Mouse (Mus musculus) natural killer cell, adult 2 months (primary cell): Measurements from ENCODE around the gene Zdhhc14.

Experiments
- DNase-seq, 2 experiments: peaks; one replicate each; pipeline ENCODE4 v3.0.0; 2022; ENCODE audit warnings: low spot score in 2 of 2

Gene Zdhhc14

DNA sequence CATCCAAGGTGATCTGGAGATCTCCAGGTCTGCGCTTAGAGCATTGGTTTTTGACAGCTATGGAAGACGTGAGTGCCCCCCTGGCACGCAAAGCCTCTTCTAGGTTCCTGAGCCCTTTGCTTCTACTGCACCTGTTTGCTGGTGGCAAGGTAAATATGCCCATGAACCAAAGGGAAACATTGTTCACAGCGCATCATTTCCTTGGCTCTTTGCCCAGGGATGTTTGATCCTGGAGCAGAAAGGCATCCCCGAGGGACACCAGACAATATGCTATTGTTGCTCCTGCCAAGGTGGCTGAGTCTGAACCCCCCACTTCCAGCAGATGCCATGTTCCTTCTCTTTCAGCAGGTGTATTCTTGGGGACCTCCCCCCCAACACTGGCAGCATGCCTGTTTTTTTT, 61.2 kb downstream of the Zdhhc14 start:
- DNase-seq, result no peak

DNA sequence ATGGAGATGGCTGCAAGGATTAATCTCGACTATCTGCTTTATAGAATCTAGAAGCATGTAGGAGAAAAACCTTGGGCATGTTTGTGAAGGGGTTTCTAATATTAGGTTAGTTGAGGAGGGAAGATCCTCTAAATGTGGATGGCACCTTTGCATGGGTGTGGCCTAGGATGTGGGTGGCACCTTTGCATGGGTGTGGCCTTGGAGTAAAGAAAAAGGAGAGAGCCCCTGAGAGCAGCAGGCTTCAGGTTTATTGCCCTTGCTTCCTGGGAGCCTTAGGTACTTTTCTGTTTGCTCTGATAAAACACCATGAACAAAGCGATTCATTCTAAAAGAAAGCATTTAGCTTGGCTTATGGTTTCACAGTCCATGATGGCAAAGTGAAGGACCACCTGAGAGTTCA, 62.2 kb downstream of the Zdhhc14 start:
- DNase-seq, result no peak

DNA sequence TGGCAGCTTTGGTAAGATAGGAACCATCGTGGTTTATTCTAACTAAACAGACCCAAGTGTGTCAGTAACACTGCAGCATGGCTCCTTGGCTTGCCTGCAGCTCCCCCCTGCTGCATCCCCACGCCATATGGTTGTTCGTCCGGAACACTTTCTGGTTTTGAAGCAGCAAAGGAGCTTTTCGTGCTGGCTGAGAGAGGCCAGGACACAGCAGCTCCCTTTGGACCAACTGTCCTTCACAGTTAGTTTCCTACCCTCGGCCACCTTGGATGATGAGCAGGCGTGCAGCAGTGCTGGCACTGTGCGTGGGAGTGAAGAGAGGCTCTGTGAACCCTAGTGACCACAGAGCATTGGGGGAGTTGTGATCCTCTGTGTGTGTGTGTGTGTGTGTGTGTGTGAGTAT, 64.2 kb downstream of the Zdhhc14 start:
- DNase-seq, result no peak

DNA sequence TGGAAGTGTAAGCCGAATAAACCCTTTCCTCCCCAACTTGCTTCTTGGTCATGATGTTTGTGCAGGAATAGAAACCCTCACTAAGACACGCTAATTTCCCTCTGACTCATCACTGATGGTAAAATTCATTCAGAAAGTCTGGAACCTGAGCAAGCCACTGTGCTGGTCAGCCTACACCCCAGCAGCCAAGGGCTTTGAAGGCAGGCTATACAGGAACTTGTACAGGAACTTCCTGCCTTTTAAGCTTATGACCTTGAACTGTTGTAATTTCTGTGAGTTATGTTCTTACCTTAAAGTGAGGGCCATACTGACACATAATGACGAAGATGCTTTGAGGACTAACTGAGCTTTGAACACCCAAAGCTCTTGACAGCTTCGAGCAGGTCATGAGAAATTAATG, 67.9 kb downstream of the Zdhhc14 start:
- no peak for DNase-seq

DNA sequence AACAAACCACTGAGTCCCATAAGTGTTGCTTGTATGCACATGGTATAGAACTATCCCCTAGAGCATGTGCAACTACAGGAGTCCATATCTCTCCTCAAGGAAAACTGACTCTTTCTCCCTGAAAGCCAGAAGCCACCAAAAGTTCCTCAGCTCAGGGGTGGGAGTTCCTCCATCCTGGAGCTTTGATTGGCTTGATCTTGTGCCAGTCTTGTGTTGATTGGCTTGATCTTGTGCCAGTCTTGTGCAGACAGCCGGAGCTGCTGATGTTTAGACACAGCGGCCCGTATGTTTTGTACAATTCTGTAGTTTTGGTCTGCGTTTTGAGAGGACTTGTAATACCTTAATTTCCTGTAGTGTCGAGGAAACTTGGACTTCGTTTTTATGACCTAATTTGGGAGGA, 70.8 kb downstream of the Zdhhc14 start:
- DNase-seq, result no peak

DNA sequence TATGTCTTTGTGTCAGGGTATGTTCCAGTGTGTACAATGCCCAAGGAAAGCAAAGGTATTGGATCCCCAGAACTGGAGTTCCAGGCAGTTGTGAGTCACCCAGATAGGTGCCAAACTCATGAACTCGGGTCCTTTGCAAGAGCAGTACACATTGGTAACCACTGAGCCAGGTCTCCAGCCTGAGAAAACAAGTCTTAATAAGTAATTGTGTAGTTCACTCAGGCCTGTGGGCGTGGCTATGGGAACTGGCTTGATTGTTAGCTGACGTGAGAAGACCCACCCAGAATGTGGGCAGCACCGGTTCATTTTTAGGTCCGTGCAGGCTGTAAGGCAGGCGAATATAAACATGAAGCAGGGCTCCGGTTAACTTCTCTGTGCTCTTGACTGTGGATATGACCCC, 73.6 kb downstream of the Zdhhc14 start:
- no peak for DNase-seq

DNA sequence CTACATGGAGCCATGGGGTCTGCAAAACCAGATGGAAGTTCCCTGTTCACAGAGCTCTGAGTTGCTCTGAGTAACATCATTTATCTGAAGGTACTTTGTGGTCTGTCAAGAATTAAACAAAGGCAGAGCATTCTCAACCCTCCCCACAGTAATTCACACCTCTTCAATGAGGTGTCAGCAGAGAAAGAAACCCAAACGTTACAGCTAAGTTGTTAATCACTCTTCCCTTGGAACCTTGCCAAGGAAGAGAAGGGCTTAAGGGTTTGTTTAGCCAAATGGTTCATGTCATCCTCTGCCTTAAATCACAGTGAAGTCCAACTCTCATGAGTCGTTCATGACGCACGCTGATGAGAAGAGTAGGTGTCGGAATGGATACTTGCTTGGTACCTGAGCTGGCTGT, 75.6 kb downstream of the Zdhhc14 start:
- peak in 1 of 2 experiments; percentile 55 for DNase-seq

DNA sequence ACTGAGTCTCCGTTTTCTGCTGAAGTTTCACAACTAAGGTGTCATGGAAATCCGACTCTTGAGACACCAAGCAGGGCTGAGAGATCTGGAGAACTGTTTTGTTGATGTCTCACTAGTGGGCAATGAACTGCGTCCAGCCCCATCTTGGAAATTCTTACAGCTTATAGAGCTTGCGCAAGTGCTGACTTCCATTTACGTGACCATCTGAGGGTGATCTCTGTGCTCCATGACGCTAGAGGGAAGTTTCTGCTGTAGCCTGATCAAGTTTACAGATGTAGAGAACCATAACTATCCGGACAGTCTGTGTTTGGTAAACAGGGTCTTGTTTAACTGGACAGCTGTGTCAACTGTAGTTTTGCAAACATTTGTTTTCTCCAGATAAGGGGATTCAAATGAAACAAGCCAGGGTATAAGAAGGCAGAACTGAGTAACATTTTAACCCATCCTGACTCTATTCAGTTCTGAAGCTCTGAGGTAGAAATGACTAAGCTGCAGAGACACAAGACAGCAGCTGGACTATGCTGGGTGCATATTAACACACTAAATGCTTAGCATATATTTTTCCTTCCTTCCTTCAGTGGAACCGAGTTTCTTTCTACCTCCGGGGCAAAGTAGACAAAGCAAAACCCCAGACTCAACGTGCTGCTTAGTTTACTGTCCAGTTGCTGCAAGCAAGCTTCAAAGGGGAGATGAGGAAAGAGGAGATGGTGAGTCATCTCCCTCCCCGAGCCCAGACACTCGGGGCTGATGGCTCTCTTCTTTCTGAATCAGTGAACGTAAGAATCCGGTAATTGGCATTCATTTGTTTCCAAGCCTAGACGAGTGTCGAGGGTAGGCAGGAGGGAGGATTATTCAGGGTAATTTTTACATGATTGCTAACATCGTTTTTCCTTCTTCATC, 77.0 kb downstream of the Zdhhc14 start:
- no peak for DNase-seq

DNA sequence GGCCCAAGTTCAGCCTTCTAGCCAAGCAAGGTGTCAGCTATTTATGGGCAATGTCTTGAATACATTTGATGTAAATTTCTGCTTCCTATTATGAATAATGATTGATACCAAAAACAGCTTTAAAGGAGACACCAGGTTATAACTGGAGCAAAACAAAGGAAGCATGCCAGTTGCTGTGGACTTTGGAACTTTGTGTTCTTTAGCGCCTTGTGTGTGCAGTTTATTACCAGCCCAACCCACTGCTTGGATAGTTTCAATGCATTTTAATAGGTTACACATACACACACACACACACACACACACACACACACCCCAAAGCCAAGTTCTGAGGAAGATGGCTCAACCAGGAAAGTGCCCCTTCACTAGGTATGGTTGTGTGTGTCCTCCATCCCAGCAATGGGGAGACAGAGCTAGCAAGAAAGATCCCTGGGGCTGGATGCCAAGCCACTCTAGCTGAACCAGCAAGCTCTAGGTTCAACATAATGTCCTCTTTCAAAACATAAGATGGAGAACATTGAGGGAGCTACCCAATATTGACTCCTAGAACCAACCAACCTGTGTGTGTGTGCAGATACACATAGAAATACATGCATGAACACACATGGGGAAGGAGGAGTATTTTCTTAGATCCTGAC, 79.9 kb downstream of the Zdhhc14 start:
- no peak for DNase-seq

DNA sequence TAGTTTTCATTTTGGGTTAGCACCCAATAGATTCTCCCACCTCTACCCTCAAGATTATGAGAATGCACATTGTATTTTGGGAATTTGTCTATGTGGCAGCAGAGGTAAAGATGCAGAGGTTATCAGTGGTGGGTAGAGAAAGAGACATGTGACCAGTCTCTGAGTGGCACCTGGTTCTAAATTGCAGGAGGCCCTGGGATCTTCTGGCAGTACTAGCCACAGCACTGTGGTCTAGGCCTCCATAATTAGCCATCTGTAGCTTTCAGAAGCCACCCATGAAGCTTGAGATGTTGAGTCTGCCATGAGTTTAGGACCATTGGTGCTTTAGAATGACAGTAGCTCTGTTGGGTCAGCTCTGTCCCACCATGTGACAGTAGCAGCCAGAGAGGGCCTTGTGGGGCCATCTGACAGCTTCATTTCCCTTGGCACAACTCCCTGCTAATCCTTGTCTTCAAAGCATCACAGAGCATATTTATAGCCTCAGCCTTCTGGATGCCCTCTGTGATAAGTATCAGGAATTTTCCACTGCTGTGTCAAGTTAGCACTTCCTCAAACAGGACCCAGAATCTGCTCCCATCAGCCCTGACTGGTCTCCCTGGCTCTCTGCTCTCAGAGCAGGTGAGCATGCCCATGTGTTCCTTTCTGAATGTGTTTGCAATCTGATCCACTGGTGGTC, 80.5 kb downstream of the Zdhhc14 start:
- no peak for DNase-seq

DNA sequence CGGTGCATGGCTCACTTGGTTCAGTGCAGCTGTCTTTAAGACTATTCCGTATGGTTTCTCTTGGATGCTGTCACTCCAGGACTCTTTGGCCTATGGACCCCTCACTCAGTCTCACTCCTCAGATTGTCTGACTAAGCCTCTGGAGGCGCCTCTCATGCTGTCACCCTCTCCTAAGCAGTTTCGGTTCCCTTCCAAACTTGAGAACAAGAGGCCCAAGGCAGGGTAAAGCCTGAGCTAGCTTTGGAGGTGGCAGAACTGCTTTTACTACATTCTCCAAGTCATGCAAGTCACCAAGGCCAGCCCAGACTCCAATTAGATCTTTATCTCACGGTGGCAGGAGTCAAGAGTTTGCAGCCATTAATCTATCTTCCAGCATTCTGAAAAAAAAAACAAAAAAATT, 82.3 kb downstream of the Zdhhc14 start:
- no peak for DNase-seq

DNA sequence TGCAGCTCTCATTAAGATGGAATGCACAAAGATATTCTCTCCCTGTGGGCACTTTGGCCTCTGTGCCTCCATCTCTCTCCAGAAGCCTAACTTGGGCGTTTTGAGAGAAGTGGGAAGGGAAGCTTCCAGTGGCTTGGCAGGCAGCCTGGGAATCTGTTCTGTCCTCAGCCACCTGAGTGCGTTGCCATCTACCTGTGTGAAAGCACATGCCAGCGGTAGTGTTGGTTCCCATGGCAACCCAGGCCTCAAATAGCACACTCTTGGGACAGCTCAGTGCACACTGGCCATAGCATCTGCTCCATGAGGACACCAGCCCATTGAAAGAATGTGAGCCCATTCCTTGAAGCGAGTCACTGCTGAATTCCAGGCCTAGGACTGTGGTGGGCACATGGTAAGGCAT, 83.2 kb downstream of the Zdhhc14 start:
- no peak for DNase-seq

DNA sequence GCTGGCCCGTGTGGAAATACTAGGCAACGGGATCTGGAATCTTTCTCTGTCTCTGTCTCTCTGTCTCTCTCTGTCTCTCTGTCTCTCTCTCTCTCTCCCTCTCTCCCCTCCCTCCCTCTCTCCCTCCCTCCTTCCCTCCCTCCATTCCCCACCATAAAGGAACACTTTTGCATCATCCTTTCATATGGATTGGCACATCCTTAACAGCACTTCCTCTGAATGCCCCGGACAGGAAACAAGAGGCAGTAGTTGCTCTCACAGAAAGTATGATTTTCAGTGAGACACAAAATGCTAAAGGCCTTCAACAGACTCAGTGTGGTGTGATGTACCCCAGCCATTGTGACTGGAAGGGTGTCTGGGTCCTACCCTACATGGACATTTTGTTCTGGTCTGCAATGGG, 89.9 kb downstream of the Zdhhc14 start:
- no peak for DNase-seq

DNA sequence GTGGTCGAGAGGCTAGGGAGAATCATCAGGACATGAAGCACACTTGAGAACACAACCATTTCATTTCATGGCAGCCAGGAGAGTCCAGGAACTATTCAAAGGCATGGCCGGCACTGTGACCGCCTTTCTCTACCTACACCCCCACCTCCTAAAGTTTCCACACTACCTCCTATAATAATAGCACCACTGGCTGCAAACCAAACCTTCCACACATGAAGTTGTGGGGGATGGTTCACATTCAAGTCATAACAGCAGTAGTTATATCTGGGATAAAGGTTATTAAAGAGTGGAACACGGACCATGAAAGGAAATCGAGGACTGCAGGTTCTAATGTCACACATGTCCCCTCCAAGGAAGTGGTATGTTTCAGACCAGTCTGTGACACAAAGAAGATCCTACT, 90.6 kb downstream of the Zdhhc14 start:
- DNase-seq, result no peak

DNA sequence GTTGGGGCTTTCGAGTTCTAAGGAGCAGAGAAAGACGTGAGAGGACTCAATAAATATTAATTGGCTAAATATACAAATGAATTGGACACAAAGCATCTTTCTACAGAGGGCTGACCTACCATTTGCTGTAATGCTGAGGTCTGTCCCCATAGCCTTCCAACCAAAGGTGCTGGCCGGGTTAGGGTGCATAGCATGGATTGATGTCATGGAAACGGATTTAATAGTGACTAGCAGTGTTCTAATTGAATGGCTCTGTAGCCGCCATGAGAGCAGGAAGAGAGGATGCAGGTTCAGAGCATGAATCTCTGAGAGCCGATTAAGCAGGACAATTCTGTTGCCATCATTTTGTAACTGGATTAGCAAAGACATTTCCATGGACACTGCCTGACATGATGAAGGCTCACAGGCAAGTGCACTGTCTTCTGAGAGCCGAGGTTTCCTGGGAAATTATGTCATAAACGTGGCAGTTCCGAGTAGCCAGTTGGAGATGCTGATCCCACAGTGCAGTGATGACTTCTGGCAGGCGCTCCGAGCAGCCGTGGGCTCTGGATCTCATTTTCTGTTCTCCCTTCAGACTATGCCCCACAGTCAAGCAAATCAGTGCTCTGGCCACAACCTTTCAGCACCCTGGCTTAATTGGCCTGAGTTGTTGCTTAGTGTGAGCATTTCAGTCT, 91.3 kb downstream of the Zdhhc14 start:
- no peak for DNase-seq

DNA sequence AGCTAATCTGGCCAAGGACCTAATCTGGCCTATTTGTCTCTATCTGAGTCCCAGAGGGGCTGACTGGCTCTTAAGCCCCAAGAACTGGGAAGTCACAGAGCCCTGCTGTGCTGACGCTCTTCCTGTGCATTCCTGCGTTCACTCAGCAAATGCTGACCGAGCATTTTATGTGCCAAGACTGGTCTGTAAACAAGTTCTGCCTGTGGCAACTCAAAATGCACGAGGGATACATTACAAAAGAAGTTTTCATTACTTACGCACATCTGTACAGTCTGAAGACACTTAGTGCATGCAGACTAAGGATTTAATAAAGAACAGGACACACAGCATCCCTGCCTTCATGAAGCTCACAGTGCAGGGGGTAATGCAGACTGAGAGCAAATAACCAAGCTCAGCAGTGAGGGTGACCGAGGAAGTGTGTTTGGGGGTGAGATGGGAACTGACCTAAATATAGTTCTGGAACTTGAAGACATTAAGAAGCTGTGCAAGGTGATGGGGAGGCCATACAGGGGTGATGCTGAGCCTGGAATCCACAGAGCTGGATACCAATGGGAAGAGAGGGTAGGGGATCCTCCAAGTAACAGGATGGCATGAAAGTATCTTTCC, 99.3 kb downstream of the Zdhhc14 start:
- DNase-seq, result no peak

DNA sequence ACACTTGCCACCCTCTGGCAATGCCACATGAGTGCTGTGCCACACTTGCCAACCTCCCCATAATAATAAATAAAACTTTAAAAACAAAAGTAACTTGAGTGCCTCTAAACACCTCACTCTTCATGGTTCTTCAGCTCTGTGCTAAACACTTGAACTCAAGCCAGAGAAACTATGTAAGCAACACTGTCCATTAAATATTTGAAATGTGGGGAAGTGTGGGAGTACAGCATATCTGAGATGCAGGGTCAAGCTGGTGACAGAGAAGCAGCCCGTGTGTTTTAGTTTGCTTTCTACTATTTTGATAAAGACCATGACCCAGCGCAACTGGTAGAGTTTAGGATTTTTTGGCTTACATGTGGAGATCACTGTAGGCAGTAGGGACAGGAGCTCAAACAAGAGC, 100.7 kb downstream of the Zdhhc14 start:
- DNase-seq, result no peak

DNA sequence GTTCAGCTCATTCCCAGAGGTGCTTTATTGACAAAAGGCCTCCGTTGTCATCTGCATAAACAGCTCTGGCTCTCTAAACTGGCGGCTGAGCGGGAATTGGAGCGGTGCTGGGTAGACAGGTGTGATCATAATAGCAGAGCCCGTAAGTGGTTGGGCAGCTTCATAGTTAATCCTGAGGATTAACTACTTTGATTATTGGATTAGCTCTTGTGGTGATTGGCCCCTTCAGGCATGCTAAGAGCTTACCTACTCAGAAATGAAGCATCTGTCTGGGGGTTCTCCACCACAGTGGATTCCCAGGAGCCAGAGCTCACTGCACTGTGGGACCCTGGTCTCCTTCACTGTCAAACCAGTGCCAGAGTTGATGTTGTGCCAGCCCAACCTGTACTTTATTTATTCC, 102.7 kb downstream of the Zdhhc14 start:
- DNase-seq, result no peak

DNA sequence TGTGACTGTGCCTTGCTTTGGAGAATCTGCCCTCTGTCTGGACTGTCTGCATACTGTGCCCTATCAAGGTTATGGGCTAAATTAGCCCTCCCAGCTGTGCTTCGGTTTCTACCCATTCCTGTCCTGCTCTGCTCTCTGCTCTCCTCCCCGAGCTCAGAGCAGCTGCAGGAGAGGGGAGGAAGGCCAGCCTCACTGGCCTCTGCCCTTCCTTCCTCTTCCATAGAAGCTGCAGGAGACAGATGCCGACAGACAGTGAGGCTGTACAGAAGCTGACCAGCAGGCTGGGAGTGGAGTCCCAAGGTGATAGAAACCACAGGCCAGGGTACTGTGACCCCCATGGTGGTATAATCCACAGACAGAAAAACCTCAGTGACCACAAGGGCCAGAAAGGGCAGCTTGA, 104.1 kb downstream of the Zdhhc14 start:
- no peak for DNase-seq

DNA sequence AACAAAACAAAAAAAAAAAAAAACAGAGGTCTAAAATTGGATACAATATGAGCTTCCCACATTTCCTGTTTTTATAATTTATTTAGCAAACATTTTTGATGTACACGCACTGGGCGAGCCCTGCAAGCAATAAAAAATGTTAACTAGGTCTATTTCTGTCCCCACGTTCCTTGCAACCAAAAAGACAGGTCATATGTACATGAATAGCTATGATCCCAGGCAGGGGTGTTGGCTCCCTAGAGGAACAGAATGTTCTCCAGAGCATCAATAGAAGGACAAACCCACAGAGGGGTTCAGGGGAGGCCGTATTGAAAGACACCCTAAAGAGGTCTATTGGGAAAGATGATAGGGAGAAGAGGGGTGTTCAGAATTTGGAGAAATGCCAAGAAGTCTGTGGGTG, 106.6 kb downstream of the Zdhhc14 start:
- DNase-seq, result no peak

DNA sequence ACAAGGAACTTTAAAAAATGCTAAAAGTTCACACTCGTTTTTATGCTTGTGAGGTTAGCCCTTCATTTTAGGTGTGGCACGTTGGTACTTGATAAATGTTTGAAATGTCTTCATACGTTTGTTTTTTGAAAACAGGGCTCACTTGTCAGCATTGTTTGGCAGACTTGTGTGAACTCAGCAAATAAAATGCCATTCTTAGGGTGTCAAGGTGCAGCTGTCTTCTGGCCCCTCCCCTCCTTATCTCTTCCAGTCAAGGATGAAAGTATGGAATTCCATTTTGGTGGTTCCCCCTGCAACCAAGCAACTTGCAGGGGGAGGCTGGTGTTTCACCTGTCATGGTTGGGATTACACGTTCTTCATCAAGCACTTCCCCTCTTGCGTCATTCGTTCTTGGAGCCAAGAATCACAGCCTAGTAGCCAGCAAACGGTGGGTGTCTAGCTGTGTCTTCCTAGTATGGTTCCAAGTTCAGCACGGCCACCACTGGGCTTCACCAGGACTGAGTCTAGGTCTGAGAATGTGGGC, 108.2 kb downstream of the Zdhhc14 start:
- no peak for DNase-seq

DNA sequence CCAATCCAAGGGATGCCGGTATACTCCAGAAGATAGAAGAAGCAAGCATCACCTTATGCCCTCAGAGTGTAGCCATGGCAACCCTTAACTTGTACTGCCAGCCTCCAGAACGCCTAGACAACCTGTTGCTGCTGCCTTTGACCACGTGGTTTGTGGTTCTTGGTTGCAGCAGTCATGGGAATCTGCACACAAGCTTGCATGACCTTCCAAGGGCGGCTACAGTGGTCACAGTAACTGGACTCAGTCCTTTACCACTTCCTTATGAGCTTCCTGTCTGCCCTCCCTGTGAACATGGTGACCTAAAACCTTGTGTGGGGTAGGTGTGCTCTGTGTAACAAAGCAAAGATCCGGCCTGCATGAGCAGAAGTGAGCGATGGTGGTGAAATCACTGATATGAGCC, 109.6 kb downstream of the Zdhhc14 start:
- peak; percentile 46 to 64 for DNase-seq
